Mouse (Mus musculus): Measurements from ENCODE around the gene Arvcf.

Gene Arvcf

GRCm38 (mm10) chr16:18356961-18357360 is 9.0 kb downstream of the Arvcf start:
- in situ Hi-C loops (cut with MseI, MboI), result no loop called here

GRCm38 (mm10) chr16:18357977-18358376 is 10.0 kb downstream of the Arvcf start:
- in situ Hi-C loops (cut with MseI, MboI), result no loop called here

- in situ Hi-C loops (cut with MseI, MboI), result no loop called here
Observed at GRCm38 (mm10) chr16:18360151-18360805, 12.3 kb downstream of the Arvcf start.

GRCm38 (mm10) chr16:18362948-18363347 is 15.0 kb downstream of the Arvcf start:
- in situ Hi-C loops (cut with MseI, MboI), result no loop called here

GRCm38 (mm10) chr16:18366849-18367248 is 18.9 kb downstream of the Arvcf start:
- in situ Hi-C loops (cut with MseI, MboI), result no loop called here

GRCm38 (mm10) chr16:18370197-18370596 is 22.2 kb downstream of the Arvcf start:
- in situ Hi-C loops (cut with MseI, MboI), result no loop called here

- in situ Hi-C loops (cut with MseI, MboI), result no loop called here
Observed at GRCm38 (mm10) chr16:18373632-18374031, 25.6 kb downstream of the Arvcf start.

GRCm38 (mm10) chr16:18376297-18376954 is 28.4 kb downstream of the Arvcf start:
- in situ Hi-C loops (cut with MseI, MboI), result no loop called here

GRCm38 (mm10) chr16:18377203-18377602 is 29.2 kb downstream of the Arvcf start:
- in situ Hi-C loops (cut with MseI, MboI), result no loop called here

- in situ Hi-C loops (cut with MseI, MboI), result no loop called here
Observed at GRCm38 (mm10) chr16:18378489-18378888, 30.5 kb downstream of the Arvcf start.

- in situ Hi-C loops (cut with MseI, MboI), result no loop called here
Observed at GRCm38 (mm10) chr16:18379338-18380001, 31.5 kb downstream of the Arvcf start.

- in situ Hi-C loops (cut with MseI, MboI), result no loop called here
Observed at GRCm38 (mm10) chr16:18380495-18381063, 32.6 kb downstream of the Arvcf start.

GRCm38 (mm10) chr16:18381621-18382258 is 33.8 kb downstream of the Arvcf start:
- in situ Hi-C loops (cut with MseI, MboI), result no loop called here

- in situ Hi-C loops (cut with MseI, MboI), result no loop called here
Observed at GRCm38 (mm10) chr16:18383045-18383726, 35.2 kb downstream of the Arvcf start.

GRCm38 (mm10) chr16:18383756-18384155 is 35.8 kb downstream of the Arvcf start:
- in situ Hi-C loops (cut with MseI, MboI), result no loop called here

GRCm38 (mm10) chr16:18384211-18384610 is 36.2 kb downstream of the Arvcf start:
- in situ Hi-C loops (cut with MseI, MboI), result no loop called here

GRCm38 (mm10) chr16:18384659-18385058 is 36.7 kb downstream of the Arvcf start:
- in situ Hi-C loops (cut with MseI, MboI), result no loop called here

- in situ Hi-C loops (cut with MseI, MboI), result no loop called here
Observed at GRCm38 (mm10) chr16:18385411-18385810, 37.4 kb downstream of the Arvcf start.

- in situ Hi-C loops (cut with MseI, MboI), result no loop called here
Observed at GRCm38 (mm10) chr16:18386451-18386850, 38.5 kb downstream of the Arvcf start.

- in situ Hi-C loops (cut with MseI, MboI), result no loop called here
Observed at GRCm38 (mm10) chr16:18386972-18387371, 39.0 kb downstream of the Arvcf start.
